Mouse (Mus musculus) liver, embryonic 14.5 days (tissue): ENCODE data around the gene Atg4d. TPM values are rescaled to one million over a fixed set of nuclear protein-coding genes. Genes with fewer than 3 reads are reported as not detected.
"Not testable (repeated sequence)": the region's sequence is repeated elsewhere in the genome, so short reads cannot be mapped to it uniquely, and the experiment has no call there.

ENCODE experiments used
- ATAC-seq: fragments of 200-750 bp; cut with Nextera tagmentation; 2 replicates; pipeline ENCODE4 v1.8.0; 2017; ENCODE audit warnings: moderate number of reproducible peaks, mild to moderate bottlenecking, moderate library complexity; ENCODE audit not compliant: insufficient read depth
- DNase-seq, 3 experiments: peaks; one replicate each; pipeline ENCODE4 v3.0.0-alpha.2; 2012 to 2013; ENCODE audit warnings: low read depth in 3 of 3, low spot score in 3 of 3
- H3K27ac ChIP-seq: fragments of 300-500 bp; sonication (generic); 2 replicates; pipeline ENCODE4 v1.5.1; 2014; ENCODE audit warnings: moderate library complexity, mild to moderate bottlenecking, control low read depth, inconsistent platforms
- H3K27me3 ChIP-seq: fragments of 300-500 bp; sonication (generic); 2 replicates; pipeline ENCODE4 v1.6.1; 2014; ENCODE audit warnings: mild to moderate bottlenecking, low read length, moderate library complexity; ENCODE audit not compliant: control insufficient read depth, insufficient read depth
- H3K36me3 ChIP-seq: fragments of 300-500 bp; sonication (generic); replicated peaks from 2 replicates; pipeline ENCODE4 v1.6.1; 2014; ENCODE audit warnings: low read depth; ENCODE audit not compliant: control insufficient read depth, insufficient read depth
- H3K4me1 ChIP-seq, 2 experiments: fragments of 200-500 bp in 1 of 2; fragments of 300-500 bp in 1 of 2; sonication (generic) in 1 of 2; replicated peaks; 2 replicates each; pipeline ENCODE4 v1.6.1; 2012 to 2014; ENCODE audit warnings: antibody characterized with exemption in 1 of 2, inconsistent platforms in 1 of 2, low read length in 1 of 2; ENCODE audit not compliant: control insufficient read depth in 2 of 2, insufficient read depth in 2 of 2
- H3K4me2 ChIP-seq: fragments of 300-500 bp; sonication (generic); 2 replicates; pipeline ENCODE4 v1.6.1; 2014; ENCODE audit warnings: low read depth, mild to moderate bottlenecking, control low read depth, moderate library complexity
- H3K4me3 ChIP-seq, 2 experiments: fragments of 200-500 bp in 1 of 2; fragments of 300-500 bp in 1 of 2; sonication (generic) in 1 of 2; 2 replicates each; pipeline ENCODE4 v1.5.1; 2012 to 2014; ENCODE audit warnings: low read depth in 2 of 2, low read length in 2 of 2, mild to moderate bottlenecking in 2 of 2, control low read depth in 1 of 2, inconsistent platforms in 1 of 2, moderate library complexity in 1 of 2; ENCODE audit not compliant: insufficient read depth in 1 of 2
- H3K9ac ChIP-seq: fragments of 300-500 bp; sonication (generic); replicated peaks from 2 replicates; pipeline ENCODE4 v1.6.1; 2014; ENCODE audit warnings: mild to moderate bottlenecking, control low read depth, moderate library complexity
- H3K9me3 ChIP-seq: fragments of 300-500 bp; sonication (generic); 2 replicates; pipeline ENCODE4 v1.6.1; 2016; ENCODE audit warnings: low read length, mixed read lengths; ENCODE audit not compliant: control insufficient read depth
- CTCF ChIP-seq: IDR thresholded peaks from 2 replicates; pipeline ENCODE4 v1.5.1; 2016; ENCODE audit warnings: antibody characterized with exemption, low read depth, control low read depth
- EP300 ChIP-seq: IDR thresholded peaks from 2 replicates; pipeline ENCODE4 v1.6.1; 2016; ENCODE audit warnings: antibody characterized with exemption, low read depth
- WGBS: fragments of 180-500 bp; shearing (Covaris S2); extraction: QIAGEN DNeasy Blood & Tissue Kit; methylation state at CpG from one replicate; pipeline ENCODE4 v1.1.7; 2014; ENCODE audit not compliant: insufficient replicate concordance; 5-methylcytosine and 5-hydroxymethylcytosine counted together
- polyA plus RNA-seq, 2 experiments: library from polyadenylated mRNA; depleted of rRNA in 1 of 2; stranded (reverse) in 1 of 2; unstranded in 1 of 2; fragments of >200 nt; fragmentation: Nextera tagmentation in 1 of 2; extraction: Ambion mirVana in 1 of 2; gene quantifications; 2 replicates each; pipeline versions ENCODE4 v1.2.1 to v1.2.3; 2012 to 2014

Gene Atg4d
- polyA plus RNA-seq, 2 experiments, result 38.9 to 69.3 TPM

- peak overlapping the region; percentile 98 for H3K4me3 ChIP-seq
- whole genome bisulfite sequencing, result 5% methylated on average over 11 of the region's 11 CpGs
- no peaks in the 10 kb centered on the region for H3K27me3 ChIP-seq
- H3K36me3 ChIP-seq, result peaks cover 42% of the 10 kb centered on the region
- peaks cover 23 to 34% of the 10 kb centered on the region in 2 experiments for H3K4me1 ChIP-seq
- TF ChIP-seq EP300, result no peak
- no peak for TF ChIP-seq CTCF
- H3K27ac ChIP-seq, result peak overlapping the region; percentile 87
- ATAC-seq, result peak; percentile 16; the same call in 1 of the 2 replicates
- no peaks in the 10 kb centered on the region for H3K9me3 ChIP-seq
- peak overlapping the region; percentile 97 for H3K4me2 ChIP-seq
- no peak for DNase-seq
- H3K9ac ChIP-seq, result peak overlapping the region; percentile 99
Observed at GRCm38 (mm10) chr9:21265611-21266010, 518 bp downstream of the Atg4d start.

- ATAC-seq, result no peak
- Histone ChIP-seq H3K4me2 (peak overlapping the region; percentile 97), H3K4me3 (peak overlapping the region; percentile 98), H3K4me1 (peaks cover 23 to 31% of the 10 kb centered on the region in 2 experiments), H3K36me3 (peaks cover 55% of the 10 kb centered on the region), H3K9ac (peak overlapping the region; percentile 99), H3K27ac (peak overlapping the region; percentile 1; the same call in 1 of the 2 replicates), H3K9me3 (no peaks in the 10 kb centered on the region), H3K27me3 (no peaks in the 10 kb centered on the region)
- TF ChIP-seq CTCF (peak; percentile 24; the same call in 1 of the 2 replicates), EP300 (no peak)
- no peak for DNase-seq
- 81% methylated on average over 5 of the region's 5 CpGs for WGBS
Observed at GRCm38 (mm10) chr9:21266889-21267288, 1.8 kb downstream of the Atg4d start.

- Histone ChIP-seq H3K9me3 (no peaks in the 10 kb centered on the region), H3K4me2 (no peak overlapping the region), H3K36me3 (peaks cover 69% of the 10 kb centered on the region), H3K27me3 (no peaks in the 10 kb centered on the region), H3K27ac (no peak overlapping the region), H3K4me3 (no peak overlapping the region), H3K9ac (no peak overlapping the region), H3K4me1 (peaks cover 20 to 26% of the 10 kb centered on the region in 2 experiments)
- no peak for TF ChIP-seq EP300
- no peak for TF ChIP-seq CTCF
- ATAC-seq, result no peak
- 93% methylated on average over 16 of the region's 16 CpGs for WGBS
- no peak for DNase-seq
Observed at GRCm38 (mm10) chr9:21268305-21268704, 3.2 kb downstream of the Atg4d start.

GRCm38 (mm10) chr9:21269590-21269989 lies 4.5 kb downstream of the Atg4d start:
- H3K27ac ChIP-seq, H3K9me3 ChIP-seq, DNase-seq, H3K4me2 ChIP-seq, ATAC-seq, H3K27me3 ChIP-seq, H3K9ac ChIP-seq, H3K4me3 ChIP-seq: not testable (repeated sequence)
- peaks cover 82% of the 10 kb centered on the region for H3K36me3 ChIP-seq
- H3K4me1 ChIP-seq, result peaks cover 16 to 23% of the 10 kb centered on the region in 2 experiments
- 59% methylated on average over 5 of the region's 5 CpGs for WGBS

- H3K27me3 ChIP-seq, result no peaks in the 10 kb centered on the region
- ATAC-seq (no peak), DNase-seq (no peak)
- no peak overlapping the region for H3K27ac ChIP-seq
- no peak overlapping the region for H3K4me2 ChIP-seq
- H3K9me3 ChIP-seq, result no peaks in the 10 kb centered on the region
- peaks cover 92% of the 10 kb centered on the region for H3K36me3 ChIP-seq
- H3K4me3 ChIP-seq, result no peak overlapping the region
- H3K4me1 ChIP-seq, result peaks cover 12 to 18% of the 10 kb centered on the region in 2 experiments
- WGBS, result 87% methylated on average over 9 of the region's 9 CpGs
- TF ChIP-seq EP300 (no peak), CTCF (no peak)
- H3K9ac ChIP-seq, result no peak overlapping the region
Observed at GRCm38 (mm10) chr9:21272391-21272790, 7.3 kb downstream of the Atg4d start.
